Mouse (Mus musculus) liver, embryonic 14.5 days (tissue): ENCODE measurements around the gene Gm45140. TPM values are rescaled to one million over a fixed set of nuclear protein-coding genes. Genes with fewer than 3 reads are reported as not detected.
"Not testable (repeated sequence)": the region's sequence is repeated elsewhere in the genome, so short reads cannot be mapped to it uniquely, and the experiment has no call there.

ENCODE experiments used
- ATAC-seq: fragments of 200-750 bp; cut with Nextera tagmentation; 2 replicates; pipeline ENCODE4 v1.8.0; 2017; ENCODE audit warnings: moderate number of reproducible peaks, mild to moderate bottlenecking, moderate library complexity; ENCODE audit not compliant: insufficient read depth
- DNase-seq, 3 experiments: peaks; one replicate each; pipeline ENCODE4 v3.0.0-alpha.2; 2012 to 2013; ENCODE audit warnings: low read depth in 3 of 3, low spot score in 3 of 3
- H3K27ac ChIP-seq: fragments of 300-500 bp; sonication (generic); 2 replicates; pipeline ENCODE4 v1.5.1; 2014; ENCODE audit warnings: moderate library complexity, mild to moderate bottlenecking, control low read depth, inconsistent platforms
- H3K27me3 ChIP-seq: fragments of 300-500 bp; sonication (generic); 2 replicates; pipeline ENCODE4 v1.6.1; 2014; ENCODE audit warnings: mild to moderate bottlenecking, low read length, moderate library complexity; ENCODE audit not compliant: control insufficient read depth, insufficient read depth
- H3K36me3 ChIP-seq: fragments of 300-500 bp; sonication (generic); replicated peaks from 2 replicates; pipeline ENCODE4 v1.6.1; 2014; ENCODE audit warnings: low read depth; ENCODE audit not compliant: control insufficient read depth, insufficient read depth
- H3K4me1 ChIP-seq, 2 experiments: fragments of 200-500 bp in 1 of 2; fragments of 300-500 bp in 1 of 2; sonication (generic) in 1 of 2; replicated peaks; 2 replicates each; pipeline ENCODE4 v1.6.1; 2012 to 2014; ENCODE audit warnings: antibody characterized with exemption in 1 of 2, inconsistent platforms in 1 of 2, low read length in 1 of 2; ENCODE audit not compliant: control insufficient read depth in 2 of 2, insufficient read depth in 2 of 2
- H3K4me2 ChIP-seq: fragments of 300-500 bp; sonication (generic); 2 replicates; pipeline ENCODE4 v1.6.1; 2014; ENCODE audit warnings: low read depth, mild to moderate bottlenecking, control low read depth, moderate library complexity
- H3K4me3 ChIP-seq, 2 experiments: fragments of 200-500 bp in 1 of 2; fragments of 300-500 bp in 1 of 2; sonication (generic) in 1 of 2; 2 replicates each; pipeline ENCODE4 v1.5.1; 2012 to 2014; ENCODE audit warnings: low read depth in 2 of 2, low read length in 2 of 2, mild to moderate bottlenecking in 2 of 2, control low read depth in 1 of 2, inconsistent platforms in 1 of 2, moderate library complexity in 1 of 2; ENCODE audit not compliant: insufficient read depth in 1 of 2
- H3K9ac ChIP-seq: fragments of 300-500 bp; sonication (generic); replicated peaks from 2 replicates; pipeline ENCODE4 v1.6.1; 2014; ENCODE audit warnings: mild to moderate bottlenecking, control low read depth, moderate library complexity
- H3K9me3 ChIP-seq: fragments of 300-500 bp; sonication (generic); 2 replicates; pipeline ENCODE4 v1.6.1; 2016; ENCODE audit warnings: low read length, mixed read lengths; ENCODE audit not compliant: control insufficient read depth
- CTCF ChIP-seq: IDR thresholded peaks from 2 replicates; pipeline ENCODE4 v1.5.1; 2016; ENCODE audit warnings: antibody characterized with exemption, low read depth, control low read depth
- EP300 ChIP-seq: IDR thresholded peaks from 2 replicates; pipeline ENCODE4 v1.6.1; 2016; ENCODE audit warnings: antibody characterized with exemption, low read depth
- WGBS: fragments of 180-500 bp; shearing (Covaris S2); extraction: QIAGEN DNeasy Blood & Tissue Kit; methylation state at CpG from one replicate; pipeline ENCODE4 v1.1.7; 2014; ENCODE audit not compliant: insufficient replicate concordance; 5-methylcytosine and 5-hydroxymethylcytosine counted together
- polyA plus RNA-seq, 2 experiments: library from polyadenylated mRNA; depleted of rRNA in 1 of 2; stranded (reverse) in 1 of 2; unstranded in 1 of 2; fragments of >200 nt; fragmentation: Nextera tagmentation in 1 of 2; extraction: Ambion mirVana in 1 of 2; gene quantifications; 2 replicates each; pipeline versions ENCODE4 v1.2.1 to v1.2.3; 2012 to 2014

Gene Gm45140
- polyA plus RNA-seq, 2 experiments: 3.2 to 3.7 TPM

GRCm38 (mm10) chr6:87775588-87776245 is 59.9 kb downstream of the Gm45140 start:
- peak; percentile 98 for ATAC-seq
- peak; percentile 89 for TF ChIP-seq EP300
- no peak for TF ChIP-seq CTCF
- Histone ChIP-seq H3K4me2 (peak overlapping the region; percentile 77), H3K9me3 (no peaks in the 10 kb centered on the region), H3K36me3 (no peaks in the 10 kb centered on the region), H3K27ac (peak overlapping the region; percentile 97), H3K4me3 (peak overlapping the region; percentile 47), H3K9ac (peak overlapping the region; percentile 80), H3K4me1 (peaks cover 21 to 31% of the 10 kb centered on the region in 2 experiments), H3K27me3 (no peaks in the 10 kb centered on the region)
- WGBS: 11% methylated on average over 3 of the region's 3 CpGs
- peak; percentile 94 to 95 (median 95) for DNase-seq

GRCm38 (mm10) chr6:87774909-87775308 is 60.7 kb downstream of the Gm45140 start:
- no peak for TF ChIP-seq CTCF
- no peak for TF ChIP-seq EP300
- Histone ChIP-seq H3K36me3 (no peaks in the 10 kb centered on the region), H3K9me3 (no peaks in the 10 kb centered on the region), H3K9ac (no peak overlapping the region), H3K4me3 (no peak overlapping the region), H3K27me3 (no peaks in the 10 kb centered on the region), H3K4me2 (no peak overlapping the region), H3K27ac (no peak overlapping the region), H3K4me1 (peaks cover 21 to 31% of the 10 kb centered on the region in 2 experiments)
- no peak for DNase-seq
- WGBS: 37% methylated on average over 9 of the region's 9 CpGs
- ATAC-seq: no peak

- no peak overlapping the region for H3K4me3 ChIP-seq
- ATAC-seq (no peak), DNase-seq (no peak)
- no peaks in the 10 kb centered on the region for H3K9me3 ChIP-seq
- H3K4me2 ChIP-seq: no peak overlapping the region
- no peaks in the 10 kb centered on the region for H3K27me3 ChIP-seq
- H3K27ac ChIP-seq: no peak overlapping the region
- TF ChIP-seq CTCF: no peak
- no peak for TF ChIP-seq EP300
- peaks cover 21 to 31% of the 10 kb centered on the region in 2 experiments for H3K4me1 ChIP-seq
- WGBS: 46% methylated on average over 1 of the region's 1 CpGs
- H3K36me3 ChIP-seq: no peaks in the 10 kb centered on the region
- no peak overlapping the region for H3K9ac ChIP-seq
These were observed 61.1 kb downstream of the Gm45140 start for GRCm38 (mm10) chr6:87774466-87774865.

- no peaks in the 10 kb centered on the region for H3K36me3 ChIP-seq
- H3K9ac ChIP-seq: no peak overlapping the region
- no peak overlapping the region for H3K4me2 ChIP-seq
- H3K4me1 ChIP-seq: peaks cover 1% of the 10 kb centered on the region in 2 experiments
- ATAC-seq (peak; percentile 59; the same call in 1 of the 2 replicates), DNase-seq (no peak)
- no peak overlapping the region for H3K27ac ChIP-seq
- 36% methylated on average over 8 of the region's 8 CpGs for WGBS
- no peaks in the 10 kb centered on the region for H3K9me3 ChIP-seq
- no peaks in the 10 kb centered on the region for H3K27me3 ChIP-seq
- H3K4me3 ChIP-seq: no peak overlapping the region
- peak; percentile 73 for TF ChIP-seq CTCF
- TF ChIP-seq EP300: no peak
These were observed 65.0 kb downstream of the Gm45140 start for GRCm38 (mm10) chr6:87770626-87771025.

GRCm38 (mm10) chr6:87764296-87764695 is 71.3 kb downstream of the Gm45140 start:
- Histone ChIP-seq H3K4me1 (peaks cover 17 to 29% of the 10 kb centered on the region in 2 experiments), H3K27ac (peak overlapping the region; percentile 27; the same call in 1 of the 2 replicates)
- H3K4me3 ChIP-seq, H3K36me3 ChIP-seq, H3K27me3 ChIP-seq, ATAC-seq, H3K9me3 ChIP-seq, H3K4me2 ChIP-seq, H3K9ac ChIP-seq, DNase-seq: not testable (repeated sequence)
- 94% methylated on average over 2 of the region's 2 CpGs for WGBS
